Mouse (Mus musculus) CD4-positive, CD25-positive, alpha-beta regulatory T cell, adult 4 months (primary cell): ENCODE measurements around the gene Edn1. TPM values are rescaled to one million over a fixed set of nuclear protein-coding genes. Genes with fewer than 3 reads are reported as not detected.

Experiments used
- ATAC-seq: one replicate; pipeline ENCODE4 v1.8.0; 2017
- polyA plus RNA-seq, 2 experiments: library from polyadenylated mRNA; unstranded; fragments of 100-300 nt; shearing (Covaris generic); gene quantifications; one replicate each; pipeline ENCODE4 v1.2.1; 2017

Edn1 gene
- polyA plus RNA-seq, 2 experiments from 2014 or later: not detected

- ATAC-seq: no peak
These were observed 16.5 kb downstream of the Edn1 start for GRCm38 (mm10) chr13:42317808-42318207.

DNA sequence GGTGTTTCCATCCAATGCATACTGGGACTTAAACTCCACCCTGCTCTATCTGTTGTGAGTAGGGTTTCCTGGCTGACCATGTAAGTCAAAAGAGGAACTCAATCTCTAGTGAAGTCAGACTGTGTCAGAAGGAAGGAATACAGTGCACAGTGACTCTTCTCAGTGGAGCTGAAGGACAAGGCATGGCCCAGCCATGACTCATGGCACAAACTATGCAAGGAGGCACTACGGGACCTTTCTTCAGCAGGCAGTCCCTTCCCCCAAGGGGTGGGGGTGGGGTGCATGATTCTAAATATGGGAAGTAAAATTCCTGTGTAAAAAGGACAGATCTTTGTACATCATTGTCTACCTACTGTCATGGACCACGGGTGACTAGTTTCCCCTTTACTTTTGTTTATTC lies 27.3 kb downstream of the Edn1 start:
- ATAC-seq: no peak

GRCm38 (mm10) chr13:42331104-42331503 lies 29.8 kb downstream of the Edn1 start:
- no peak for ATAC-seq

DNA sequence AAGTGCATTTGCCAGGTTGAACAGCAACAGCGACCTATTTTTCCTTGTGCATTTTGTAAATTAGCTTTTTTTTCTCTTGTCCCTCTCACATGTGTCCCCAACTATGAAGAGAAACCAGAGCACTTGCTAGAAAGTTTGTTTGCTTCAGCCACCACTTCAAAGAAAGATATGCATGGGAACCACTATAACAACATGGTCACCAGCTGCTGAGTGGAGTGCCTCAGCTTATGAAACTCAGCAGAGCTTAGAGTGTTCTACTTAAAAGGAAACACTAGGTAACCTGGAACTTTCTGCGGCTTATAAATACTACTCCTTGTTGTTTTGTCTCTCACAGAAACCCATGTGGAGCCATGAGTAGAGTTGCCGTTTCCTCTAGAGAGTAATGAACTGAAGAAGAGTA lies 33.7 kb downstream of the Edn1 start:
- ATAC-seq: no peak

- no peak for ATAC-seq
These were observed 35.1 kb downstream of the Edn1 start for GRCm38 (mm10) chr13:42336414-42336813.

GRCm38 (mm10) chr13:42337072-42337471 lies 35.8 kb downstream of the Edn1 start:
- no peak for ATAC-seq

DNA sequence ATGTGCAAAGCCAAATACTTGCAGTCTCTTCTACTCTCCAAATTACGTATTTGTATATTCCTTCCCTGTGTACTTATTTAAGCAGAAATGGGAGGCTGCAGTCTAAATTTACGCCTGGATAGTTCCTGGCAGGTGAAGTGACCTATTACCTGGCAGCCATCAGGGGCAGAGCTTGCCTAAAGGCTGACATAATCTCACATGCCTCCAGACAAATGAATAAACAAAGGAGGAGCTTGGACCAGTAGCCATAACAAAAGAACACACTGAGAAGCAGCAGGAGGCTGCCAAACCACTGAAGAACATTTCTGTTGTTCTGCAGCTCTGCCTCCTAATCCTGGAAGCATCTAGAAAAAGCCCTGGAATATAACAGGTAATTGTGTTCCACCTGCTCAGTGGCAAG lies 38.2 kb downstream of the Edn1 start:
- no peak for ATAC-seq

- ATAC-seq: no peak
These were observed 40.7 kb downstream of the Edn1 start for GRCm38 (mm10) chr13:42341871-42342532.

DNA sequence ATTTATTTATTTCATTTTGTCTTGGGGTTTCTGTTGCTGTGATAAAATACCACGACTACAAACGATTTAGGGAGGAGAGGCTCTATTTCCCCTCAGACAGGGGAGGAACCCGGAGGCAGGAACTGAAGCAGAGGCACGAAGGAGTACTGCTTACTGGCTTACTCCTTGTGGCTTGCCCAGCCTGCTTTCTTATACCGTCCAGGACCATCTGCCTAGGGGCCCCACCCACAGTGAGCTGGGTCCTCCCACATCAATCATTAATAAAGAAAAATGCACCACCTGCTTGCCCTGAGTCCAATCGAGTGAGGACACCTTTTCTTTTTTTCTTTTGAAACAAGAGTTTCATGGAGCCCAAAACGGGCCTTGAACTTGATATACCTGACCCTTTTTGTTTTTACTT lies 44.2 kb downstream of the Edn1 start:
- ATAC-seq: no peak

GRCm38 (mm10) chr13:42346414-42346813 lies 45.1 kb downstream of the Edn1 start:
- ATAC-seq: no peak

GRCm38 (mm10) chr13:42351675-42352074 lies 50.4 kb downstream of the Edn1 start:
- no peak for ATAC-seq

Other genes with a start within 250 kb of the Edn1 start
- gene Hivep1, start 249.5 kb upstream of the Edn1 start, polyA plus RNA-seq: 10 to 100 TPM; 13.5 to 14.0 TPM